Mouse (Mus musculus) forebrain, embryonic 15.5 days (tissue): ENCODE measurements around the gene Itgb2l. TPM values are rescaled to one million over a fixed set of nuclear protein-coding genes. Genes with fewer than 3 reads are reported as not detected.

Source experiments
- ATAC-seq: fragments of 200-750 bp; cut with Nextera tagmentation; replicated peaks from 2 replicates; pipeline ENCODE4 v1.8.0; 2017; ENCODE audit warnings: mild to moderate bottlenecking, moderate TSS enrichment, moderate library complexity
- H3K27ac ChIP-seq: fragments of 300-500 bp; sonication (generic); replicated peaks from 2 replicates; pipeline ENCODE4 v1.5.1; 2015; ENCODE audit warnings: mild to moderate bottlenecking, inconsistent platforms
- H3K27me3 ChIP-seq: fragments of 300-500 bp; sonication (generic); 2 replicates; pipeline ENCODE4 v1.6.1; 2015; ENCODE audit warnings: inconsistent platforms
- H3K36me3 ChIP-seq: fragments of 300-500 bp; sonication (generic); 2 replicates; pipeline ENCODE4 v1.6.1; 2015; ENCODE audit warnings: mild to moderate bottlenecking, inconsistent platforms
- H3K4me1 ChIP-seq: fragments of 300-500 bp; sonication (generic); 2 replicates; pipeline ENCODE4 v1.6.1; 2015; ENCODE audit warnings: inconsistent platforms
- H3K4me2 ChIP-seq: fragments of 300-500 bp; sonication (generic); replicated peaks from 2 replicates; pipeline ENCODE4 v1.6.1; 2015; ENCODE audit warnings: mild to moderate bottlenecking, inconsistent platforms
- H3K4me3 ChIP-seq: fragments of 300-500 bp; sonication (generic); 2 replicates; pipeline ENCODE4 v1.5.1; 2015; ENCODE audit warnings: mild to moderate bottlenecking, inconsistent platforms
- H3K9ac ChIP-seq: fragments of 300-500 bp; sonication (generic); replicated peaks from 2 replicates; pipeline ENCODE4 v1.6.1; 2015; ENCODE audit warnings: mild to moderate bottlenecking, inconsistent platforms
- H3K9me3 ChIP-seq: fragments of 300-500 bp; sonication (generic); 2 replicates; pipeline ENCODE4 v1.6.1; 2016; ENCODE audit warnings: inconsistent platforms
- WGBS: fragments of 180-500 bp; shearing (Covaris S2); methylation state at CpG from one replicate; pipeline ENCODE4 v1.1.7; 2015; ENCODE audit warnings: mixed read lengths; 5-methylcytosine and 5-hydroxymethylcytosine counted together
- polyA plus RNA-seq: library from polyadenylated mRNA; unstranded; fragments of >200 nt; fragmentation: Nextera tagmentation; extraction: Ambion mirVana; gene quantifications from 2 replicates; pipeline ENCODE4 v1.2.1, GENCODE M21; 2015

Itgb2l gene
- polyA plus RNA-seq: not detected in 2 replicates

DNA sequence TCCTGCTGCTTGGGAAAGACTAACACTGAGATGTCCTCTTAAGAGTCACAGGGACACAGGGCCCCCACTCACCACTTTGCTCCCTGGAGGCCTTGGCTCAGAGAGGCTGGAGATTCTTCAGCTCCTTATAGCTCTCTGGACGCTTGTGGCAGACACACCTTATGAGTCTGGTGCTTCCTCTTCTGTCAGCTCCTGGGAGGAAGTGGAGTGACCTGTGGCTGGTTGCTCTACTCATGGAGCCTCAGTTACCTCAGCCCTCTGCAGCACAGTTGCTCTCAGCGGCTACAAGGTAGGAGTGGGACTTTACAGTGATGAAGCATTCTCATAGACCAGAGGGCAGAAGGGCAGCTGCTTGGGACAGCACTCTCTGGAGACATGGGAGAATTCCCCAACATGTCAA is at the start of gene Itgb2l:
Gene Itgb2l (minus strand): TSS at position 152 of the 400 bp plus-strand sequence.
- H3K36me3 ChIP-seq: no peaks in the 10 kb centered on the region
- no peak within 1 kb of the TSS for H3K27ac ChIP-seq
- no peaks in the 10 kb centered on the region for H3K9me3 ChIP-seq
- H3K9ac ChIP-seq: no peak within 1 kb of the TSS
- H3K4me1 ChIP-seq: no peaks in the 10 kb centered on the region
- 89% methylated on average over 2 of the region's 2 CpGs for WGBS
- no peaks in the 10 kb centered on the region for H3K27me3 ChIP-seq
- no peak for ATAC-seq
- no peak within 1 kb of the TSS for H3K4me2 ChIP-seq
- no peak within 1 kb of the TSS for H3K4me3 ChIP-seq

- 0 out of 2 replicates have a peak, but pooled peaks cover 2% of the 10 kb centered on the region for H3K4me1 ChIP-seq
- H3K4me3 ChIP-seq: no peak overlapping the region
- 60% methylated on average over 3 of the region's 3 CpGs for WGBS
- H3K36me3 ChIP-seq: no peaks in the 10 kb centered on the region
- no peak for ATAC-seq
- no peaks in the 10 kb centered on the region for H3K9me3 ChIP-seq
- no peak overlapping the region for H3K9ac ChIP-seq
- H3K27ac ChIP-seq: no peak overlapping the region
- no peaks in the 10 kb centered on the region for H3K27me3 ChIP-seq
- H3K4me2 ChIP-seq: no peak overlapping the region
These were observed 48.1 kb upstream of the Itgb2l start for GRCm38 (mm10) chr16:96491530-96491929.

GRCm38 (mm10) chr16:96488038-96488437 is 44.6 kb upstream of the Itgb2l start:
- WGBS: 83% methylated on average over 5 of the region's 5 CpGs
- no peaks in the 10 kb centered on the region for H3K9me3 ChIP-seq
- no peak for ATAC-seq

DNA sequence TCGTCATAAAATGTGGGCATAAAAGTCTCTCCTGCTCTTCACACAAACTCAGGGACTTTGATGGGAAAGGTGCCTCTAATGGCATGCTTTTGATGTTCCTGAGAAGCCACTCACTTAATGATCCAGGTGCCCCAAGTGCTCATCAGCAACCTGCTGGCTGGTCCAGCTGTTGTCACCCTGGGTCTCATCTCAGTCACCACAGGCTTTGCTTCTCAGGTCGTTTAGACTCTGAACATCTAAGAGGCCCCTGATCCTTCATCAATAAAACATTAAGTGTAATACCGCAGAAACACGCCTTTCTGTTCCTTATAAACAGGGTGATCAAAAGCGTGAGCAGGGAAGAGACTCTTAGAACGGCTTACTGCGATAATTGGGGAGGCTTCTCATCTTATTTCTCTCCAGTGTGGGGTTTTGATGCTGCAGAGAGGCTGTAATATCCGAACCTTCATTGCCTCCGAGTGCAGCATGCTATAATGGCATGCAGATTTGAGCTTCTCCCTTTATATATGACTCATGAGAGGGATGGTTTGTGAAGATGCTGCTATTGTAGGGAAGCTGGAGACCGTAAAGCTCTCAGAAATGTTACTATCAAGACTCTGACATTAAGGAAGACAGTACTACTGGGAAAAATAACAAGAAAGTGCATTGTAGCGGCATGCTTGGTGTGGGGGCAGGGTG is 43.7 kb upstream of the Itgb2l start:
- 0 out of 2 replicates have a peak, but pooled peaks cover 2% of the 10 kb centered on the region for H3K4me1 ChIP-seq
- H3K9ac ChIP-seq: no peak overlapping the region
- H3K9me3 ChIP-seq: no peaks in the 10 kb centered on the region
- no peak overlapping the region for H3K4me2 ChIP-seq
- no peak overlapping the region for H3K4me3 ChIP-seq
- H3K27ac ChIP-seq: no peak overlapping the region
- no peaks in the 10 kb centered on the region for H3K36me3 ChIP-seq
- WGBS: 69% methylated on average over 11 of the region's 11 CpGs
- no peaks in the 10 kb centered on the region for H3K27me3 ChIP-seq
- no peak for ATAC-seq

More at GRCm38 (mm10) chr16:96488038-96488437, 44.6 kb upstream of the Itgb2l start:
- H3K4me1 ChIP-seq: 0 out of 2 replicates have a peak, but pooled peaks cover 2% of the 10 kb centered on the region
- H3K27me3 ChIP-seq: no peaks in the 10 kb centered on the region
- no peak overlapping the region for H3K4me3 ChIP-seq
- H3K36me3 ChIP-seq: no peaks in the 10 kb centered on the region
- no peak overlapping the region for H3K27ac ChIP-seq
- H3K4me2 ChIP-seq: no peak overlapping the region
- H3K9ac ChIP-seq: no peak overlapping the region

DNA sequence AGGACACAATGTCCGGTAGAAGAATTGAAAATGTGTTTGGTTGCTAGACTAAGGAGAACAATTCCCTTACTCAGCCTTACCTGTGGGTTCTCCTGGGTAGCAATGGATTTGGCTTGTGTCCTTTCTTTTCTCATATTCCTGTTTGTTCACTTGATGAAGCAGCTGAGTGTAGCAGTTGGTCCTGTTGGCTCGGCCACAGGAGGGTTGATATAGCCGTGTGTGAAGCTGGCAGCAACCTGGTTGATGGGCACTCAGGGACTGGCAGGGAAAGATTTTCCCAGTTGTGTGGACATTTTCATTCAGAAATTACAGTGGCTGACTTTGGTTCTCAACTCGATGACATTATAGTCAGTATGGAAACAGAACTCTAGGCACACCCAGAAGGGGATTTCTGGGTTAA is 38.4 kb upstream of the Itgb2l start:
- H3K4me3 ChIP-seq: no peak overlapping the region
- no peaks in the 10 kb centered on the region for H3K9me3 ChIP-seq
- no peak for ATAC-seq
- WGBS: 90% methylated on average over 4 of the region's 4 CpGs
- no peak overlapping the region for H3K9ac ChIP-seq
- no peak overlapping the region for H3K27ac ChIP-seq
- H3K4me1 ChIP-seq: no peaks in the 10 kb centered on the region
- H3K4me2 ChIP-seq: no peak overlapping the region
- H3K36me3 ChIP-seq: no peaks in the 10 kb centered on the region
- H3K27me3 ChIP-seq: no peaks in the 10 kb centered on the region

DNA sequence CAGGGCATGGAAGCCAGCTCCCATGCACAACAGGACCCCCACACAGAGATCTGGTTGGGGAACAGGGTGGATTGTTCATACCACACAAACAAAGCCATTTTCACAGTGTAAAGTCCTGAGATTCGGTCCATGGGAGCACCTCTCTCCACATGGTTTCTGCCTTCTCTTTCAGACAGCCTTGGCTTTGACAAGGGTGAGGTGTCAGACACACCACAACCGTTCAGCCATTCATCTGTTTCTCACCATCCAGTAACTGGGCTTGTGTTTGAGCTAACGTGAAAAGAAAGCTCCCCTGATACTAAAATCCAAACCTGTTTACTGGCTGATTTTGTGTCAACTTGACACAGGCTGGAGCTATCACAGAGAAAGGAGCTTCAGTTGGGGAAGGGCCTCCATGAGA is 30.8 kb upstream of the Itgb2l start:
- 0 out of 2 replicates have a peak, but pooled peaks cover 2% of the 10 kb centered on the region for H3K27me3 ChIP-seq
- no peak overlapping the region for H3K4me3 ChIP-seq
- H3K4me2 ChIP-seq: no peak overlapping the region
- WGBS: 50% methylated on average over 3 of the region's 3 CpGs
- no peaks in the 10 kb centered on the region for H3K9me3 ChIP-seq
- peak; percentile 38; the same call in 1 of the 2 replicates for ATAC-seq
- peaks cover 25% of the 10 kb centered on the region for H3K4me1 ChIP-seq
- no peaks in the 10 kb centered on the region for H3K36me3 ChIP-seq
- 0 out of 2 replicates have a peak overlapping the region, but pooled peaks have one; percentile 11 for H3K27ac ChIP-seq
- H3K9ac ChIP-seq: no peak overlapping the region

GRCm38 (mm10) chr16:96472816-96473215 is 29.4 kb upstream of the Itgb2l start:
- Histone ChIP-seq H3K36me3 (no peaks in the 10 kb centered on the region), H3K9me3 (no peaks in the 10 kb centered on the region), H3K27ac (no peak overlapping the region; the same call in 1 of the 2 replicates), H3K4me3 (no peak overlapping the region), H3K4me2 (peak overlapping the region; percentile 18), H3K9ac (no peak overlapping the region), H3K4me1 (peaks cover 37% of the 10 kb centered on the region), H3K27me3 (0 out of 2 replicates have a peak, but pooled peaks cover 2% of the 10 kb centered on the region)
- peak; percentile 49; the same call in 1 of the 2 replicates for ATAC-seq
- 26% methylated on average over 7 of the region's 7 CpGs for WGBS

DNA sequence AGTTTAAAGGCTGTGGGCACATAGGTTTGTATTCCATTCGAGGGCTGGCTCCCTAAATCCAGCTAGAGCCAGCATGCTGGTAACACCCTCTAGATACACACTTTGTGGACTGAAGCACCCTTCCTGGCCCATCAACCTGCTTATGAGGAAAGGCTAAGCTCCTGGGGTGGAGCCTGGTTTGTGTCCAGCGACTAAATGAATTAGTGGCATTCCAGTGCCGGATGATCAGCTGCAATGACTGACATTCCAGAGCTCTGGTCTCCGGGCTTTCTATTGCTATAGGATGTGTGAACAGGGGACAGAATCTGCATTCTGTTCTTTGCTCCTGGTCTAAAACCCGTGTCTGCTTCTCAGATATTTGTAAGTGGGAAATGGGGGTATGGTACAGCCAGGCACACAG is 28.9 kb upstream of the Itgb2l start:
- ATAC-seq: no peak
- 39% methylated on average over 5 of the region's 5 CpGs for WGBS
- Histone ChIP-seq H3K27me3 (0 out of 2 replicates have a peak, but pooled peaks cover 2% of the 10 kb centered on the region), H3K4me2 (peak overlapping the region; percentile 18), H3K27ac (no peak overlapping the region; the same call in 1 of the 2 replicates), H3K9me3 (no peaks in the 10 kb centered on the region), H3K9ac (no peak overlapping the region), H3K4me3 (no peak overlapping the region), H3K36me3 (no peaks in the 10 kb centered on the region), H3K4me1 (peaks cover 41% of the 10 kb centered on the region)

DNA sequence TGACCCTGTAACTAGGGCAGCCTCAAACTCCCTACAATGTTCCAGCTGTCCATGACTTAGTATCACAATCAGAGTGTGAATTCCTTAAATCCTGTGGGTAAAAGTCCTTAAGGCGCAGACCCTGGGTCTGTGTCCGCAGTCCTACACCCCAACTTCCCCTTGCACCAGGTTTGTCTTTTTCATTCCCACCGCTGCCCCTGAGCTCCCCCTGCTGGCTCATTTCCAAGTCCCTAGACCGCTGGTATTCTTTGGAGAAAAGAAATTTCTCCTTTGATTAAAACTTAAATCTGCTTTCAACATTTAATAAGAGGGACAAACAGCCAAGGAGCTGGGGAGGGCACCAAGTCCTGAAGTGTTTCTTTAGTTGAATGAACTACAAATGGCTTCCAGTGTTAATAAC is 26.2 kb upstream of the Itgb2l start:
- Histone ChIP-seq H3K4me2 (0 out of 2 replicates have a peak overlapping the region, but pooled peaks have one; percentile 35), H3K27ac (no peak overlapping the region), H3K4me3 (no peak overlapping the region), H3K9ac (no peak overlapping the region), H3K27me3 (no peaks in the 10 kb centered on the region), H3K9me3 (no peaks in the 10 kb centered on the region), H3K4me1 (peaks cover 43% of the 10 kb centered on the region), H3K36me3 (no peaks in the 10 kb centered on the region)
- 46% methylated on average over 4 of the region's 4 CpGs for WGBS
- ATAC-seq: no peak

- 62% methylated on average over 4 of the region's 4 CpGs for WGBS
- no peaks in the 10 kb centered on the region for H3K27me3 ChIP-seq
- peaks cover 39% of the 10 kb centered on the region for H3K4me1 ChIP-seq
- 0 out of 2 replicates have a peak overlapping the region, but pooled peaks have one; percentile 32 for H3K27ac ChIP-seq
- no peaks in the 10 kb centered on the region for H3K9me3 ChIP-seq
- peak overlapping the region; percentile 35 for H3K4me2 ChIP-seq
- peak; percentile 84 for ATAC-seq
- H3K4me3 ChIP-seq: no peak overlapping the region
- H3K9ac ChIP-seq: no peak overlapping the region
- no peaks in the 10 kb centered on the region for H3K36me3 ChIP-seq
These were observed 25.3 kb upstream of the Itgb2l start for GRCm38 (mm10) chr16:96468698-96469097.

DNA sequence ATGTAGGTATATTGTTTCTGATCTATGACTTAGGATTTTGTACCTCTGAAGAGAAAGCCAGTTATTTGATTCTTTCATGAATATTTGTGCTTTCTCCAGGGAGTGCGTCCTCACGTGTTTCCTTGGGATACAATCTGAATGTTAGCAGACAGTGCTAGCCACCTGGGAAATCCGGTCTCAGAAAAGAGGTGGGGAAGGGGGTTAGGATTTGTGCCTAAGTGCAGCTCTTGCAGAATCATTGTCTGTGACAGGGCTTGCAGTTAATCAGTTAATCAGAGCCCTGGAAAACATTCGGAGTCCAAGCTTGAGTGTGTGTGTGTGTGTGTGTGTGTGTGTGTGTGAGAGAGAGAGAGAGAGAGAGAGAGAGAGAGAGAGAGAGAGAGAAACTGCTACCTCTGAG is 24.6 kb upstream of the Itgb2l start:
- Histone ChIP-seq H3K27ac (peak overlapping the region; percentile 32), H3K36me3 (no peaks in the 10 kb centered on the region), H3K9me3 (no peaks in the 10 kb centered on the region), H3K9ac (0 out of 2 replicates have a peak overlapping the region, but pooled peaks have one; percentile 15), H3K4me3 (peak overlapping the region; percentile 29), H3K27me3 (no peaks in the 10 kb centered on the region), H3K4me1 (peaks cover 39% of the 10 kb centered on the region), H3K4me2 (peak overlapping the region; percentile 35)
- no peak for ATAC-seq
- 47% methylated on average over 4 of the region's 4 CpGs for WGBS

DNA sequence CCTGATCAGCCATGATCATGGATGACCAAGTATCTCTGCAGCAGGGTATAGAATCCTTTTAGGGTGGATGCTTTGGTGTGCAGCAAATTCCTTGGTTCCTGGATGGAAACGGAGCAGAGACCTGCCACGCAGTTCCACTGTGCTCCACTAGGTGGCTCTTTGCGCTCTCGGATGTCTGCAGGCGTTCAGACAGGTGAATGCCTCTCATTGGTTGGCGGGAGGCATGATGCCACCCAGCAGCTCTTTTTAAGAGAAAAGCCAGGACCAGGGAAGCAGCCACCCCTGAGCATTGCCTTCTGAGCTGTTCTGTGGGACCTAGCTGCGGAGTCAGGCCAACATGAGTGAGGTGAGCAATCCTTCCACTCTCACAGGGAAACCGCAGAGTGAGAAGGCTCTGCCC is 24.0 kb upstream of the Itgb2l start, which contains the start of gene Pcp4:
Gene Pcp4 (plus strand): TSS at position 162 of the 400 bp plus-strand sequence.
- H3K4me1 ChIP-seq: peaks cover 35% of the 10 kb centered on the region
- no peaks in the 10 kb centered on the region for H3K9me3 ChIP-seq
- no peaks in the 10 kb centered on the region for H3K27me3 ChIP-seq
- 11% methylated on average over 8 of the region's 8 CpGs for WGBS
- peak; percentile 78 for ATAC-seq
- H3K27ac ChIP-seq: peak within 1 kb of the TSS; percentile 32
- H3K9ac ChIP-seq: peak within 1 kb of the TSS; percentile 15; the same call in 1 of the 2 replicates
- no peaks in the 10 kb centered on the region for H3K36me3 ChIP-seq
- H3K4me2 ChIP-seq: peak within 1 kb of the TSS; percentile 35
- H3K4me3 ChIP-seq: peak within 1 kb of the TSS; percentile 29
